Mouse (Mus musculus) myocyte (in vitro differentiated cells): ENCODE measurements at regions not wholly inside any gene's neighbourhood (a gene's known extent, or its start where the extent isn't known, plus 50 kb on each side); places are given as distances from the start of the nearest gene placed in this dataset.

Experiments
- H3K27me3 ChIP-seq: one replicate; pipeline ENCODE4 v1.6.1; 2011; ENCODE audit not compliant: control insufficient read depth, insufficient read depth, insufficient read length
- H3K36me3 ChIP-seq: one replicate; pipeline ENCODE4 v1.6.1; 2011; ENCODE audit not compliant: control insufficient read depth, insufficient read depth
- H3K4me2 ChIP-seq: one replicate; pipeline ENCODE4 v1.6.1; 2011; ENCODE audit warnings: low read depth, control low read depth
- H3K4me3 ChIP-seq: one replicate; pipeline ENCODE4 v1.5.1; 2011; ENCODE audit warnings: mild to moderate bottlenecking, control low read depth, moderate library complexity
- H3K79me2 ChIP-seq: one replicate; pipeline ENCODE4 v1.6.1; 2011; ENCODE audit not compliant: control insufficient read depth, insufficient read depth
- H3ac ChIP-seq: one replicate; pipeline ENCODE4 v1.6.1; 2011; ENCODE audit not compliant: control insufficient read depth, insufficient read length
- CEBPB ChIP-seq: IDR thresholded peaks from 2 replicates; pipeline ENCODE4 v1.6.1; 2011; ENCODE audit warnings: mild to moderate bottlenecking, moderate library complexity; ENCODE audit not compliant: poor library complexity, insufficient read depth, severe bottlenecking
- E2F4 ChIP-seq: IDR thresholded peaks from one replicate; pipeline ENCODE4 v1.6.1; 2011; ENCODE audit warnings: mild to moderate bottlenecking, control low read depth, moderate library complexity; ENCODE audit not compliant: insufficient read depth
- MAX ChIP-seq: IDR thresholded peaks from one replicate; pipeline ENCODE4 v1.6.1; 2011; ENCODE audit warnings: low read depth, mild to moderate bottlenecking, control low read depth
- MYOD1 ChIP-seq, 3 experiments: IDR thresholded peaks; one replicate each; pipeline ENCODE4 v1.6.1; 2011; ENCODE audit warnings: control low read depth in 2 of 3, low read depth in 2 of 3, mild to moderate bottlenecking in 2 of 3, moderate library complexity in 1 of 3; ENCODE audit not compliant: insufficient read length in 2 of 3, control insufficient read depth in 1 of 3
- MYOG ChIP-seq, 3 experiments: IDR thresholded peaks; one replicate each; pipeline ENCODE4 v1.6.1; 2011; ENCODE audit warnings: control low read depth in 2 of 3, low read depth in 2 of 3, mild to moderate bottlenecking in 2 of 3; ENCODE audit not compliant: insufficient read length in 2 of 3, control insufficient read depth in 1 of 3, insufficient read depth in 1 of 3
- POLR2A ChIP-seq: IDR thresholded peaks from one replicate; pipeline ENCODE4 v1.6.1; 2011; ENCODE audit warnings: low read depth, mild to moderate bottlenecking, control low read depth, moderate library complexity; ENCODE audit not compliant: insufficient read length
- POLR2AphosphoS2 ChIP-seq: IDR thresholded peaks from one replicate; pipeline ENCODE4 v1.6.1; 2011; ENCODE audit warnings: low read depth, control low read depth; ENCODE audit not compliant: insufficient read length
- REST ChIP-seq: IDR thresholded peaks from one replicate; pipeline ENCODE4 v1.6.1; 2011; ENCODE audit warnings: mild to moderate bottlenecking, control low read depth, moderate library complexity; ENCODE audit not compliant: insufficient read depth, insufficient read length
- SRF ChIP-seq: IDR thresholded peaks from one replicate; pipeline ENCODE4 v1.6.1; 2011; ENCODE audit warnings: low read depth; ENCODE audit not compliant: control insufficient read depth, insufficient read length
- TCF12 ChIP-seq: IDR thresholded peaks from one replicate; pipeline ENCODE4 v1.6.1; 2011; ENCODE audit warnings: mild to moderate bottlenecking, control low read depth; ENCODE audit not compliant: poor library complexity, insufficient read depth, severe bottlenecking
- TCF3 ChIP-seq: IDR thresholded peaks from one replicate; pipeline ENCODE4 v1.6.1; 2011; ENCODE audit warnings: low read depth, control low read depth; ENCODE audit not compliant: insufficient read length
- USF1 ChIP-seq: IDR thresholded peaks from one replicate; pipeline ENCODE4 v1.6.1; 2011; ENCODE audit warnings: low read depth, mild to moderate bottlenecking, control low read depth, moderate library complexity

GRCm38 (mm10) chr16:74878603-74879002 lies 467.0 kb upstream of the Robo2 start:
- Histone ChIP-seq H3K4me3 (no peak overlapping the region), H3K36me3 (no peaks in the 10 kb centered on the region), H3K79me2 (no peaks in the 10 kb centered on the region), H3ac (no peak overlapping the region), H3K27me3 (no peaks in the 10 kb centered on the region), H3K4me2 (no peak overlapping the region)
- TF ChIP-seq MYOD1 (IDR thresholded peaks at IDR 0.05; ENCODE audit: control insufficient read depth in 1 of 3, insufficient read length in 2 of 3, low read depth in 2 of 3) (no peak), SRF (no peak), MYOG (IDR thresholded peaks at IDR 0.05; ENCODE audit: control insufficient read depth in 1 of 3, insufficient read depth in 1 of 3, insufficient read length in 2 of 3, low read depth in 2 of 3) (no peak), REST (no peak), USF1 (no peak), POLR2A (no peak), TCF12 (no peak), CEBPB (no peak), TCF3 (no peak), POLR2AphosphoS2 (no peak), MAX (no peak), E2F4 (no peak)

- no peak overlapping the region for H3K4me2 ChIP-seq
- no peaks in the 10 kb centered on the region for H3K36me3 ChIP-seq
- H3K79me2 ChIP-seq = no peaks in the 10 kb centered on the region
- H3K4me3 ChIP-seq = no peak overlapping the region
- no peaks in the 10 kb centered on the region for H3K27me3 ChIP-seq
- H3ac ChIP-seq = no peak overlapping the region
- TF ChIP-seq TCF3 (no peak), SRF (no peak), MAX (no peak)
Observed at GRCm38 (mm10) chr16:74873756-74874155, 462.1 kb upstream of the Robo2 start.

- TF ChIP-seq REST (no peak), POLR2AphosphoS2 (no peak), TCF12 (no peak), TCF3 (no peak), MAX (no peak), MYOD1 (IDR thresholded peaks at IDR 0.05; ENCODE audit: control insufficient read depth in 1 of 3, insufficient read length in 2 of 3, low read depth in 2 of 3) (no peak), E2F4 (no peak), USF1 (no peak), CEBPB (no peak), POLR2A (no peak), SRF (no peak), MYOG (IDR thresholded peaks at IDR 0.05; ENCODE audit: control insufficient read depth in 1 of 3, insufficient read depth in 1 of 3, insufficient read length in 2 of 3, low read depth in 2 of 3) (no peak)
- H3K4me2 ChIP-seq = no peak overlapping the region
- no peaks in the 10 kb centered on the region for H3K36me3 ChIP-seq
- no peak overlapping the region for H3K4me3 ChIP-seq
- H3K27me3 ChIP-seq = no peaks in the 10 kb centered on the region
- H3K79me2 ChIP-seq = no peaks in the 10 kb centered on the region
- no peak overlapping the region for H3ac ChIP-seq
Observed at GRCm38 (mm10) chr16:74857752-74858151, 446.1 kb upstream of the Robo2 start.

- H3ac ChIP-seq = no peak overlapping the region
- no peak overlapping the region for H3K4me3 ChIP-seq
- no peak overlapping the region for H3K4me2 ChIP-seq
- H3K36me3 ChIP-seq = no peaks in the 10 kb centered on the region
- no peak for TF ChIP-seq MAX
- TF ChIP-seq REST = no peak
- no peak for TF ChIP-seq MYOG (IDR thresholded peaks at IDR 0.05; ENCODE audit: control insufficient read depth in 1 of 3, insufficient read depth in 1 of 3, insufficient read length in 2 of 3, low read depth in 2 of 3)
- no peak for TF ChIP-seq E2F4
- no peak for TF ChIP-seq SRF
- no peak for TF ChIP-seq POLR2AphosphoS2
- no peak for TF ChIP-seq TCF3
- no peak for TF ChIP-seq MYOD1 (IDR thresholded peaks at IDR 0.05; ENCODE audit: control insufficient read depth in 1 of 3, insufficient read length in 2 of 3, low read depth in 2 of 3)
- no peak for TF ChIP-seq CEBPB
- no peak for TF ChIP-seq TCF12
- TF ChIP-seq USF1 = no peak
- no peak for TF ChIP-seq POLR2A
- no peaks in the 10 kb centered on the region for H3K27me3 ChIP-seq
- no peaks in the 10 kb centered on the region for H3K79me2 ChIP-seq
Observed at GRCm38 (mm10) chr16:74840006-74840405, 428.4 kb upstream of the Robo2 start.

GRCm38 (mm10) chr16:74814386-74814785 lies 402.8 kb upstream of the Robo2 start:
- no peak overlapping the region for H3ac ChIP-seq
- no peaks in the 10 kb centered on the region for H3K79me2 ChIP-seq
- H3K4me3 ChIP-seq = no peak overlapping the region
- no peak overlapping the region for H3K4me2 ChIP-seq
- no peak for TF ChIP-seq E2F4
- TF ChIP-seq CEBPB = no peak
- TF ChIP-seq SRF = no peak
- TF ChIP-seq POLR2A = no peak
- no peak for TF ChIP-seq MYOD1 (IDR thresholded peaks at IDR 0.05; ENCODE audit: control insufficient read depth in 1 of 3, insufficient read length in 2 of 3, low read depth in 2 of 3)
- TF ChIP-seq POLR2AphosphoS2 = no peak
- no peak for TF ChIP-seq REST
- no peak for TF ChIP-seq TCF12
- no peak for TF ChIP-seq MAX
- TF ChIP-seq TCF3 = no peak
- no peak for TF ChIP-seq MYOG (IDR thresholded peaks at IDR 0.05; ENCODE audit: control insufficient read depth in 1 of 3, insufficient read depth in 1 of 3, insufficient read length in 2 of 3, low read depth in 2 of 3)
- TF ChIP-seq USF1 = no peak
- H3K27me3 ChIP-seq = no peaks in the 10 kb centered on the region
- H3K36me3 ChIP-seq = no peaks in the 10 kb centered on the region
